Mouse (Mus musculus) lung, postnatal 0 days (tissue): ENCODE results near the gene Snrpd2.

Source experiments
- CTCF ChIP-seq: IDR thresholded peaks from 2 replicates; pipeline ENCODE4 v1.5.1; 2016; ENCODE audit warnings: antibody characterized with exemption, mild to moderate bottlenecking
- EP300 ChIP-seq: IDR thresholded peaks from 2 replicates; pipeline ENCODE4 v1.6.1; 2016; ENCODE audit warnings: antibody characterized with exemption, mild to moderate bottlenecking, control low read depth

GRCm38 (mm10) chr7:19147497-19148045 is 2.0 kb upstream of the Snrpd2 start:
- TF ChIP-seq CTCF = no peak
- no peak for TF ChIP-seq EP300
